Mouse (Mus musculus): ENCODE data around the gene Cyp11a1.

Gene Cyp11a1

GRCm38 (mm10) chr9:58045646-58046045 is 39.4 kb downstream of the Cyp11a1 start:
- DNase-seq = no peak

- DNase-seq = no peak
Observed at GRCm38 (mm10) chr9:58047061-58047460, 40.9 kb downstream of the Cyp11a1 start.

- no peak for DNase-seq
Observed at GRCm38 (mm10) chr9:58048621-58049020, 42.4 kb downstream of the Cyp11a1 start.

- DNase-seq = peak; percentile 64 to 65
Observed at GRCm38 (mm10) chr9:58049186-58049585, 43.0 kb downstream of the Cyp11a1 start.

DNA sequence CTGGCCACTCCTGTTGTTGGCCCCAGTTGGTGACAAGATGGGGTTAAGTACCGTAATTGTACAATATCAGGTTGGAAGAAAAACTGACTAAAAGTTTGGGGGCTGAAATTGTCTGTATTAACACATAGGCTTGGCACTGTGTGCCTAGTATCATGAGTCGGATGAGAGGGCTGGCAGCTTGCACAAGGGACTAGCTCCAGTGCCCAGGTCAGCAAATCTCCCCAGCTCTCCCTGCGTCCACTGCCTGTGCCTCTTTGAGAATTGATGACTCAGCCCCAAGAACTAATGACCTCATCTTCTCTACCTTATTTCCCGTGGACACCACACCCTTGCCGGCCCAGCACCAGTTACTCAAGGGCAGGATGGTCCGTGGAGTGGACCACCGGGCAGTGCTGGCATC is 43.6 kb downstream of the Cyp11a1 start:
- DNase-seq = no peak

- peak; percentile 36 to 52 for DNase-seq
Observed at GRCm38 (mm10) chr9:58051937-58052336, 45.7 kb downstream of the Cyp11a1 start.

DNA sequence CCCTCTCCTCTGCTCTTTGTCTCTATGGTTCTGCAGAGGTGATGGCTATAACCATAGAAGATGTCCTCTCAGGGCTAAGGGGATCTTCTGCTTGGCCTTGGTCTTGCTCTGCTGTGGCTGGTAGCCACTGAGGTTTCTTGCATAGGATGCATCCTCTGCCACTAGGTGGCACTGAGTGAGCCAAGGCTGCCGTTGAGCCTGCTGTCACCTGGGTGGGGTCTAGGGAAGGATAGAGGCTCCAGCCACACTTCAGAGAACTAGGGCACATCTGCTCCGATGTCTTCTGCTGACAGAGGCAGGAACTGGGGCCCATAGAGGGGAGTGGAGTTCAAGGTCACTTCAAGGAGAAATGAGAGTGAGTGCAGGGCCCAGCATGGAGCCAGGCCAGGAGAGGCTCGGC is 46.9 kb downstream of the Cyp11a1 start:
- peak; percentile 91 to 92 for DNase-seq

- peak in 1 of 2 experiments; percentile 28 for DNase-seq
Observed at GRCm38 (mm10) chr9:58053544-58053943, 47.3 kb downstream of the Cyp11a1 start.

DNA sequence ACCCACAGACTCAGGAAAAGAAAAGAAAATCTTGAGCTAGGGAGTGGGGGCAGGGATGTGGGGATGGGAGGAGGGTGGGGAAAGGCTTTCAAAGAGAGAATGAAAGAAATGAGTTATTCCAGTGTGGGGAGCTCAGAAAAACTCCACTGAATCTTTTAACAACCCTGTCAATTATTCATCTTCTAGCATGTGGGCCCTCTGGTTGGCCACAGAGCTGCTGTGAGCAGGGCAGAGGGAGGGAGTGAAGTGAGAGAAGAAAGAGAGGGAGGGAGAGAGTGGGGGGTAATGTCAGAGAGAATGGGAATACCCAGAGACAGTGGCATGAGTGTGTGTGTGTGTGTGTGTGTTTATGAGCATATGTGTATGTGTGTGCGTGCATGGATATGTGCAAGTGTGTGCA is 47.8 kb downstream of the Cyp11a1 start:
- no peak for DNase-seq

DNA sequence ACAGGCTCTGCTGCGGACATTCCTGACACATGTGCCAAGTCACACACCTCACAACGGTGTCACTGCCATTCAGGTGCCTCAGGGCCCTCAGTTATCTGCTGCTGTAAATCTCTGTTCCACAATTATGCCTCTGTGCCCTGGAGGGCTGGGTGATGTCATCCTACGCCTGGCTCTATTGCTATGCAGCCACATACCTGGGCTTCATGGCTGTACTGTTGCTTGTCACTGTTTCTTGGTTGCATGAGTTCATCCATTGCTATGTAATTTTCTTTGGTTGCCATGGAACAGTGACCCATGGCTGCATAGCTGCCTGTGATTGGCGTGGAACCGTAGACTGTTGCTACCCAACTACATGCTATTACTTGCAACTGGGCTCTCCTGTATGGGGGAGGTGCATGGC is 49.5 kb downstream of the Cyp11a1 start:
- DNase-seq = no peak

DNA sequence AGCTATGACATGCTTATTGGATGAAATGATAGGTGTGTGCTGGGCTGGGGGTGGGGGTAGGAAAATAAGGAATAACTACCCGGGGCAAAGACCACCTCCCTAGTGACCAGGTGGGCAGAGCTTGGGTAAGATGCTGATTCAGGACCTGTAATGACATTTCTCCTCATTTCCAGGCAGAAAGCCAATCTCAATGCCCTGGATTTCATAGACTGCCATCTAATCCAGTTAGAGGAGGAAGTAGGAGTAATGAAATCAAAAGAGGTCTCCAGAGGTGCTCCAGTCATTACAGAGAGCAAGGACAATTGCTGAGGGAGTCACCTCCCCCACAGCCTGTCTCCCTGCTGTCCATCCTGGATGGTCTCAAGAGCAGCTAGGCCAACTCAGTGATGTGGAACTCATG is 53.7 kb downstream of the Cyp11a1 start:
- peak in 1 of 2 experiments; percentile 59 for DNase-seq

- peak; percentile 58 to 63 for DNase-seq
Observed at GRCm38 (mm10) chr9:58060677-58061667, 54.8 kb downstream of the Cyp11a1 start.

DNA sequence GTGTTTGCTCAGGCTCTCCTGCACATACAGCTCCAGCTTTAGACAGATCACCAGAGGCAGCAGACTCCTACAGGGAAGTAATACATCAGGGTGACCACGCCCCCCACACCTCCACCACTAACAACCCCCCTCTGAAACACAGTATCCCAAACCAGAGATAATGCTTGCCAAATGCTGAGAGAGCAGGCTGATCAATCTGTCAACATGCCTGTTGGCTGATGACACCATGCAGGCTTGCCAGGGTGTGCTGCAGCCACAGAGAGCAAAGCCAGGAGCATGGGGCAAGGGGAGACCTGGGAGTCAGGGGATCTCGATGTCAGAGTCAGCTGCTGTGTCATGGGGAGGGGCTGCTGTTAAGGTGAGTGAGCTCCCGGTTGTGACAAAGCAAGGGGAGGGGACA is 57.3 kb downstream of the Cyp11a1 start, which contains the start of gene Stra6:
Gene Stra6 (plus strand): TSS at position 258 of the 400 bp plus-strand sequence.
- peak; percentile 88 to 92 for DNase-seq

DNA sequence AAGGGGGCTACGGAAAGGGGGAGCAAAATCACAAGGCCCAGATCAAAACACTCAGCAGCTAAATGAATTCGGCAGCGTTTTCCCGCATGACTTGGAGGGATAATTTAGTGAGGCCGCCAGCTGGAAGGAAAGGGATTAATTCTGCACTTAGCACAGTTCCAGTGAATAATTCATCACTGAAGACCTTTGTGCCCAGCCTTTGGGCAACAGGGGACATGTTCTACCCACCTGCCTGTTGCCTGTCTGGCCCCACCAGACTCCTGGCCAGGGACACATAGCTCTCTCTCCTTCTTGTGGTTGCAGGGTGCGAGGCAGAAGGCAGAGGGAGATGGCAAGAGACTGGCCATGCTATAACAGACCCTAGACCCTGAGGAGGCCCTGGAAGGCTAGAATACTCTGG is 59.3 kb downstream of the Cyp11a1 start:
- peak; percentile 70 to 72 for DNase-seq

GRCm38 (mm10) chr9:58065977-58066730 is 59.9 kb downstream of the Cyp11a1 start:
- peak; percentile 62 to 68 for DNase-seq

- DNase-seq = peak; percentile 58 to 67
Observed at GRCm38 (mm10) chr9:58066731-58067095, 60.5 kb downstream of the Cyp11a1 start.

DNA sequence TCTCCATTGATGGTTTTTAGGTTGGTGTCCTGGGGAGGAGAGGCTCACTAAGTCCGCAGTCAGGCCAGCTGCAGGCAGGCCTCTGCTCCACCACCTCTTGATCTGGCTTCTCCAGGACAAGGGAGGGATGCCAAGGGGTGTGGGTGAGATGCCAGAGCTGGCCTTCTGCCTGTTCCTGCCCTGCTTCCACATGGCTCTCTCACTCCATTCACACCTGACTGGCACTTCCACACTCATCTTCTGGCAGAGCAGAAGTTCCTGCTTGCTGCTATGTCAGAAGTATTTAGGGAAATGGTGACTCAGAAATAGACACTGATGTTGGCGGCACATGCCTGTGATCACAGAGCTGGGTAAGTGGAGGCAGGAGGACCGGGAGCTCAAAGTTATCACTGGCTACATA is 61.3 kb downstream of the Cyp11a1 start:
- peak; percentile 92 to 94 for DNase-seq

DNA sequence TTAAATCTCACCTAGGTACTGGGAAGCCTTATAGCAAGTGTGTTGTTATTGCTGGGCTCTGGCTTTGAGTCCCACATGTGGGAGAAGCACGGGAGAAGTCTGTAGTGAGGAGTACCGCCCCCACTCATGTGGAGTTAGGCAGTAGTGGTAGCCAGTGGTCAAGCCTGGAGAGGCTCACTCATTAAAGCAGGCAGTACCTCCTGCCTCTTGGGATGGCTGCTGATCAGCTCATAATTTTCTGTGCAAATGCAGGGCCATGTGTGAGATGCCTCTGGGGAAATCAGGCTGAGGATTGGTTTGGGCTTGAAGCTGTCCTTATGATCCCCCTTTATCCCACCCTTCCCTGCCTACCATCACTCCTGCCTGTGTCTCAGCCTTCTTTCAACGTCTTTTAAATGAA is 68.3 kb downstream of the Cyp11a1 start:
- no peak for DNase-seq

Measured in cerebellum, postnatal 10 days (tissue).